Mouse (Mus musculus): Measurements from ENCODE around the gene Kcnj10.

GRCm38 (mm10) chr1:172409431-172409830 lies 68.4 kb downstream of the Kcnj10 start:
- no peak for TF ChIP-seq POLR2A (IDR thresholded peaks at IDR 0.05; ENCODE audit: low read depth, low read length)
- no peak for TF ChIP-seq CTCF (conservative IDR thresholded peaks at IDR 0.05; ENCODE audit: insufficient read depth, insufficient read length, low read depth, low read length)
